Mouse (Mus musculus) kidney, embryonic 14.5 days (tissue): ENCODE measurements around the gene Gsk3b. TPM values are rescaled to one million over a fixed set of nuclear protein-coding genes. Genes with fewer than 3 reads are reported as not detected.
"Not testable (repeated sequence)": the region's sequence is repeated elsewhere in the genome, so short reads cannot be mapped to it uniquely, and the experiment has no call there.

Source experiments
- ATAC-seq: fragments of 200-750 bp; cut with Nextera tagmentation; 2 replicates; pipeline ENCODE4 v1.8.0; 2017; ENCODE audit warnings: moderate number of reproducible peaks, mild to moderate bottlenecking, moderate TSS enrichment, moderate library complexity; ENCODE audit not compliant: low FRiP score, low TSS enrichment
- H3K27ac ChIP-seq: fragments of 300-500 bp; sonication (generic); 2 replicates; pipeline ENCODE4 v1.5.1; 2014; ENCODE audit warnings: low read depth, mild to moderate bottlenecking, low read length, moderate library complexity, mixed read lengths
- H3K27me3 ChIP-seq: fragments of 300-500 bp; sonication (generic); 2 replicates; pipeline ENCODE4 v1.6.1; 2014; ENCODE audit warnings: mild to moderate bottlenecking, low read length; ENCODE audit not compliant: control insufficient read depth, insufficient read depth
- H3K36me3 ChIP-seq: fragments of 300-500 bp; sonication (generic); 2 replicates; pipeline ENCODE4 v1.6.1; 2014; ENCODE audit warnings: low read length, mixed read lengths; ENCODE audit not compliant: control insufficient read depth, insufficient read depth
- H3K4me1 ChIP-seq: fragments of 300-500 bp; sonication (generic); 2 replicates; pipeline ENCODE4 v1.6.1; 2014; ENCODE audit warnings: low read length, mixed read lengths; ENCODE audit not compliant: control insufficient read depth, insufficient read depth
- H3K4me2 ChIP-seq: fragments of 300-500 bp; sonication (generic); replicated peaks from 2 replicates; pipeline ENCODE4 v1.6.1; 2014; ENCODE audit warnings: low read depth, mild to moderate bottlenecking, low read length
- H3K4me3 ChIP-seq: fragments of 300-500 bp; sonication (generic); 2 replicates; pipeline ENCODE4 v1.5.1; 2014; ENCODE audit warnings: mild to moderate bottlenecking, low read length
- H3K9ac ChIP-seq: fragments of 300-500 bp; sonication (generic); 2 replicates; pipeline ENCODE4 v1.6.1; 2014; ENCODE audit warnings: low read depth, mild to moderate bottlenecking, low read length, moderate library complexity
- H3K9me3 ChIP-seq: fragments of 300-500 bp; sonication (generic); 2 replicates; pipeline ENCODE4 v1.6.1; 2016; ENCODE audit warnings: low read length; ENCODE audit not compliant: control insufficient read depth
- WGBS: fragments of 180-500 bp; shearing (Covaris S2); extraction: QIAGEN DNeasy Blood & Tissue Kit; methylation state at CpG from one replicate; pipeline ENCODE4 v1.1.7; 2014; 5-methylcytosine and 5-hydroxymethylcytosine counted together
- polyA plus RNA-seq: library from polyadenylated mRNA; unstranded; fragments of >200 nt; fragmentation: Nextera tagmentation; extraction: Ambion mirVana; gene quantifications from 2 replicates; pipeline ENCODE4 v1.2.1, GENCODE M21; 2014

The Gsk3b gene
- 82.6 and 86.2 TPM in 2 replicates for polyA plus RNA-seq

- ATAC-seq = peak; percentile 95
- Histone ChIP-seq H3K27me3 (no peaks in the 10 kb centered on the region), H3K36me3 (no peaks in the 10 kb centered on the region), H3K4me2 (peak within 1 kb of the TSS; percentile 85), H3K27ac (peak within 1 kb of the TSS; percentile 100), H3K4me1 (peaks cover 8% of the 10 kb centered on the region; the same call in 1 of the 2 replicates), H3K9ac (peak within 1 kb of the TSS; percentile 91), H3K4me3 (peak within 1 kb of the TSS; percentile 87), H3K9me3 (no peaks in the 10 kb centered on the region)
- WGBS = under 1% methylated on average over 67 of the region's 69 CpGs
Observed at GRCm38 (mm10) chr16:38088629-38089446, at the start of gene Gsk3b. Gsk3b (plus strand) TSS chr16:38089001.

DNA sequence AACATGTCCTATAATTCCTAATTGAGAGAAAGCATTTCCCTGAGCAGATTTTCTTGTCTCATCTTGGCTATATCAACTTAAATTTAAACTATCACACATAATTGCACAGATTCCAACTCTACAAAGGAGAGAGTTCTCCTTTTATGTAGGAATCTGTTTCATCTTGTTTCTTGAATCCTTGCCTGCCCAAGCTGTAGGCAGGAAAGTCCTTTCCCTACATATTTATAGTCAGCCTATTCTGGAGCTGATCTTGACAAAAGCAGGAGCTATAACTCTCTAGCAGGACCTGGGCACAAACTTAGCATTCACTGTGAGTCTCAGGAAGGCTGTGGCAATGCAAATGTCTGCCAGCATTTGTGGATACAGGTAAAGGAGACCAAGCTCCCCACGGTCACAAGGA lies 46.6 kb upstream of the Gsk3b start:
- no peak for ATAC-seq
- WGBS = 93% methylated on average over 1 of the region's 1 CpGs

DNA sequence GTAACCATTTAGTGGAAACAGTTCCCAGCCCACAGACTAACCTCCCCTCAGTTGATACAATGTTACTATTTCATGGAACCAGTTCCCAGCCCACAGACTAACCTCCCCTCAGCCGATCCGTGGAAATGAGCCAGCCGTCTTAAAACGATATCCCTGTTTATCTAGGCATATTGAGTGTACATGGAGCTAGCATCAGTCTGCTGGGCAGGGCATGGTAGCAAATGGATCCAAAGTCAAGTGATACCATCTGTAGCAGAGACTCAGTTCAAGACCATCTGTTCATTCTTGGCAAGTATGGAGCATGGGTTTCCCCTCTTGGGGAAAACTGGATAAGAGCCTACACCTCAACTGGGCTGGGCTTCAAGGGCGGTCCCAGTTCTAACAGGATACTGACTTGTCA lies 44.2 kb upstream of the Gsk3b start:
- ATAC-seq = no peak
- Histone ChIP-seq H3K27me3 (no peaks in the 10 kb centered on the region), H3K4me1 (0 out of 2 replicates have a peak, but pooled peaks cover 3% of the 10 kb centered on the region), H3K4me2 (no peak overlapping the region), H3K4me3 (no peak overlapping the region), H3K9ac (no peak overlapping the region), H3K27ac (no peak overlapping the region), H3K9me3 (no peaks in the 10 kb centered on the region), H3K36me3 (no peaks in the 10 kb centered on the region)
- 81% methylated on average over 5 of the region's 5 CpGs for WGBS

More for the DNA sequence above, 46.6 kb upstream of the Gsk3b start:
- Histone ChIP-seq H3K4me2 (no peak overlapping the region), H3K27me3 (no peaks in the 10 kb centered on the region), H3K36me3 (no peaks in the 10 kb centered on the region), H3K9me3 (no peaks in the 10 kb centered on the region), H3K9ac (no peak overlapping the region), H3K4me1 (no peaks in the 10 kb centered on the region), H3K4me3 (no peak overlapping the region), H3K27ac (no peak overlapping the region)

DNA sequence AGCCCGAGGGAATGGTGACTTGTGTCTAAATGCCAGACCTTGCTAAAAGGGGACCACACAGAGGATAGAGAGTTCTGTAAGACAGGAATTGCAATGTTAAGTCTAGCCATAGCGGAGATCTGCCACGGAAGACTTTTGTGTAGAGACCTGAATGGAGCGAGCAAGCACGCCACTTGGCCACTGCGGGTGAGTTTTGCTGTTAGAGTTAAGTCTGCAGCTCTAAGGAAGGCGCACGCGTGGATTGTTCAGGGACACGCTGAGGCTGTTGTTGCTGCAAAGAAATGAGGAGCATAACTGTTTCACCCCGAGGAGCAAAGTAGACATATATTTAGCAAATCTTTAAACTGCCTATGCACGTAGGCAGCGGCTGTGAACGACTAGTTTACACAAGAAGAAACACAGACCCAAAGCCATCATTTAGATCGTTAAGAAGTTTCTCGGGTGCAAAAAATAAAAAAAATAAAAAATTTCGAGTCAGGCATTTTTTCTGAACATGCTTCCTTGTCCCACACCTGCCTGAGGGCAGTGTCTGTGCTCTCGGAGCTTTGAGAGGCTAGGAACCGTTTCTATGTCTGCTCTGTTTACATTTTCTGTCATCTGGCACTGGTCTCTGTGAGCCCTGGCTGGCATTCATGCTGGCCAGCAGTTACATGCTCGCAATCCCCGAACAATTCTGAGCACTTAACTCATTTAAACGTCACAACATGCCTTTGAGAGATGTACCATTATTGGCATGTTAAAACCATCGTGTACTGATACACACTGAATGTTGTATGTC lies 40.8 kb upstream of the Gsk3b start:
- Histone ChIP-seq H3K4me3 (no peak overlapping the region), H3K36me3 (no peaks in the 10 kb centered on the region), H3K9ac (no peak overlapping the region), H3K4me1 (0 out of 2 replicates have a peak, but pooled peaks cover 3% of the 10 kb centered on the region), H3K27me3 (no peaks in the 10 kb centered on the region), H3K4me2 (0 out of 2 replicates have a peak overlapping the region, but pooled peaks have one; percentile 8), H3K27ac (no peak overlapping the region), H3K9me3 (no peaks in the 10 kb centered on the region)
- WGBS = 60% methylated on average over 23 of the region's 23 CpGs
- no peak for ATAC-seq

DNA sequence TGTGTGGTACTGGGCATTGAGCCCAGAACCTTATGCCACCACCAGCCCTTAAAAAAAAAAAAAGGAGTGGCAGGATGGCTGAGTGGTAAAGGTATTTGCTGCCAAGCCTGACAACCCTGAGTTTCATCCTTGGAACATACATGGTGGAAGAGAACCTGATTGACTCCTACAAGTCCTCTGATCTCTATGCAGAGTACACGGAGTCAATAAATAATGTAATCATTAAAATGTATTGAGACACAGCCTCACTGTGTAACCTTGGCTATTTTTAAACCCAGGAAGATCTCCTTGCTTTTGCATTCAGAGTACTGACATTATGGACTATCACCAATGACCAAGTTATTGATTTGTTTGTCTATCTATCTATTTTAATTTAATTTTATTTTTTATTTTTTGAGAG lies 30.9 kb upstream of the Gsk3b start:
- Histone ChIP-seq H3K27me3 (no peaks in the 10 kb centered on the region), H3K9ac (no peak overlapping the region), H3K27ac (no peak overlapping the region), H3K4me2 (no peak overlapping the region), H3K9me3 (no peaks in the 10 kb centered on the region), H3K4me3 (no peak overlapping the region), H3K4me1 (no peaks in the 10 kb centered on the region), H3K36me3 (no peaks in the 10 kb centered on the region)
- no peak for ATAC-seq
- 83% methylated on average over 1 of the region's 1 CpGs for WGBS

GRCm38 (mm10) chr16:38058836-38059235 lies 30.0 kb upstream of the Gsk3b start:
- H3K4me2 ChIP-seq = no peak overlapping the region
- WGBS = 80% methylated on average over 3 of the region's 3 CpGs
- no peak for ATAC-seq
- no peak overlapping the region for H3K9ac ChIP-seq
- H3K4me3 ChIP-seq = no peak overlapping the region
- no peaks in the 10 kb centered on the region for H3K9me3 ChIP-seq
- no peak overlapping the region for H3K27ac ChIP-seq
- H3K36me3 ChIP-seq = no peaks in the 10 kb centered on the region
- H3K27me3 ChIP-seq = no peaks in the 10 kb centered on the region
- H3K4me1 ChIP-seq = no peaks in the 10 kb centered on the region

GRCm38 (mm10) chr16:38059631-38060030 lies 29.2 kb upstream of the Gsk3b start:
- H3K4me2 ChIP-seq = no peak overlapping the region
- H3K27ac ChIP-seq = no peak overlapping the region
- WGBS = 84% methylated on average over 4 of the region's 4 CpGs

DNA sequence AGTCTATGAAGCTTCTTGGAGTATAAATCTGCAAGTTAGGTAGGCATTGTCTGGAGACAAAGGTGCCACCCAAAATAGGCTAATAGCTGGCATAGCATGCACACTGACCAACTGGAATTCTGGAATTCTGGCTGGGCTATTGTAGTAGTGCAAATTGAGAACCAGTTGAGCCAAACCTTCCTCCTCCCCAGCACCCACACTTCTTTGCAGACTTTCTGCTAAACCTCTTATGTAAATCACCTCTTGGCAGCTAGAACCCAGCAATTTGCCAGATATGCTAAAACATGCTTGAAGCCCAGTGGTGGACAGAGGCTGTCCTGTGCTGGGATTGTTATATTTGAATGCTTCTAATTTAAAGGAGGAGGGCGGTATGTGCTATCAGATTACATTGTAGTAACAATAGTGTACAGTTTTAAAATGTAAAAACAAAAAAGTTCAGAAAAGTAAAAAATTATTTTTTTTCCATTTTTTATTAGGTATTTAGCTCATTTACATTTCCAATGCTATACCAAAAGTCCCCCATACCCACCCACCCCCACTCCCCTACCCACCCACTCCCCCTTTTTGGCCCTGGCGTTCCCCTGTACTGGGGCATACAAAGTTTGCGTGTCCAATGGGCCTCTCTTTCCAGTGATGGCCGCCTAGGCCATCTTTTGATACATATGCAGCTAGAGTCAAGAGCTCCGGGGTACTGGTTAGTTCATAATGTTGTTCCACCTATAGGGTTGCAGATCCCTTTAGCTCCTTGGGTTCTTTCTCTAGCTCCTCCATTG lies 14.8 kb upstream of the Gsk3b start:
- not testable (repeated sequence) for H3K9ac ChIP-seq, H3K4me1 ChIP-seq, H3K27me3 ChIP-seq, H3K4me3 ChIP-seq, H3K36me3 ChIP-seq, ATAC-seq, H3K27ac ChIP-seq, H3K4me2 ChIP-seq
- H3K9me3 ChIP-seq = peaks cover 20% of the 10 kb centered on the region
- 88% methylated on average over 1 of the region's 5 CpGs for WGBS

More at GRCm38 (mm10) chr16:38059631-38060030, 29.2 kb upstream of the Gsk3b start:
- no peak for ATAC-seq
- no peaks in the 10 kb centered on the region for H3K9me3 ChIP-seq
- H3K4me1 ChIP-seq = no peaks in the 10 kb centered on the region
- no peaks in the 10 kb centered on the region for H3K27me3 ChIP-seq
- H3K9ac ChIP-seq = no peak overlapping the region
- no peak overlapping the region for H3K4me3 ChIP-seq
- no peaks in the 10 kb centered on the region for H3K36me3 ChIP-seq
